In the genomic region with DNA sequence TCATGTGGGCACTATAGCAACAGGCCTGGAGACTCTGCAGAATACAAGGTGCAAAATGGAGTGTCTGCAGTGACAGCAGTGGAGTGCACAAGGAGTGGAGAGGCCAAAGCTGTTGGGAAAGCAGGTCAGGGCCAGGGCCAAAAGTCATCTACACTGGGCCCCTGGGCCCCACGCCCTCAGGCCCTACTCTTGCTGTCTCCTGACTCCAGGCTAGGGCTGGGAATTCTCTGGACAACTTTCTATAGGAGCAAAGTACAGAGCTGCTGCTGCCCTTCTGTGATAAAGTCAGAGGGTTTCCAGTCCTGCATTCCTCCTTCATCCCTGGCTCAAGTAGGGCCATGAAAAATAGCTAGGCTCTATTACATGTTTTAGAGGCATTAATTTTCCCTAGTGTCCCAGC, we compare ENCODE assay signal across 3 mouse cellular contexts.
ATAC-seq and TF ChIP-seq lines count a peak whose summit lies in the region.
"Not testable (repeated sequence)": the region's sequence is repeated elsewhere in the genome, so short reads cannot be mapped to it uniquely, and the experiment has no call there.

No protein-coding gene starts in this region.

- peak; percentile 23; the same call in 1 of the 2 replicates for ATAC-seq in intestine, embryonic 15.5 days
- peak; percentile 56; the same call in 1 of the 2 replicates for ATAC-seq in intestine, embryonic 16.5 days
- peak; percentile 72; the same call in 1 of the 2 replicates for ATAC-seq in intestine, postnatal 0 days

- not testable (repeated sequence) for H3K4me1 ChIP-seq in intestine, embryonic 15.5 days (replicated peaks); intestine, embryonic 16.5 days (ENCODE audit: control insufficient read depth, insufficient read depth, low read length); intestine, postnatal 0 days (replicated peaks; ENCODE audit: control insufficient read depth, insufficient read depth, low read length)

- TF ChIP-seq CTCF in intestine, postnatal 0 days (IDR thresholded peaks at IDR 0.05; ENCODE audit: low read depth): not testable (repeated sequence)

- not testable (repeated sequence) for H3K4me3 ChIP-seq in intestine, embryonic 15.5 days (replicated peaks); intestine, embryonic 16.5 days (ENCODE audit: low read length); intestine, postnatal 0 days (ENCODE audit: low read depth, low read length)

- H3K9ac ChIP-seq in intestine, embryonic 15.5 days; intestine, embryonic 16.5 days (ENCODE audit: low read depth, low read length); intestine, postnatal 0 days (ENCODE audit: low read depth, low read length): not testable (repeated sequence)

- H3K36me3 ChIP-seq in intestine, embryonic 15.5 days; intestine, embryonic 16.5 days (ENCODE audit: control insufficient read depth, insufficient read depth, low read length); intestine, postnatal 0 days (ENCODE audit: control insufficient read depth, insufficient read depth): not testable (repeated sequence)

- H3K27me3 ChIP-seq in intestine, embryonic 15.5 days (replicated peaks); intestine, embryonic 16.5 days (replicated peaks; ENCODE audit: control insufficient read depth, insufficient read depth, low read length); intestine, postnatal 0 days (replicated peaks; ENCODE audit: control insufficient read depth, insufficient read depth, low read length): not testable (repeated sequence)

- H3K4me2 ChIP-seq in intestine, embryonic 15.5 days (replicated peaks); intestine, embryonic 16.5 days (ENCODE audit: low read depth, low read length); intestine, postnatal 0 days (replicated peaks; ENCODE audit: low read depth): not testable (repeated sequence)

- not testable (repeated sequence) for H3K9me3 ChIP-seq in intestine, embryonic 15.5 days; intestine, embryonic 16.5 days (ENCODE audit: control insufficient read depth, low read length); intestine, postnatal 0 days (ENCODE audit: control insufficient read depth)

- WGBS in intestine, embryonic 15.5 days: no CpG with 5 or more reads among the region's 1 CpGs
- WGBS in intestine, embryonic 16.5 days: no CpG with 5 or more reads among the region's 1 CpGs
- WGBS in intestine, postnatal 0 days: no CpG with 5 or more reads among the region's 1 CpGs

- H3K27ac ChIP-seq in intestine, embryonic 15.5 days; intestine, embryonic 16.5 days (ENCODE audit: low read length); intestine, postnatal 0 days (ENCODE audit: low read depth, low read length): not testable (repeated sequence)
